Mouse (Mus musculus): ENCODE data around the gene Gm973. TPM values are rescaled to one million over a fixed set of nuclear protein-coding genes. Genes with fewer than 3 reads are reported as not detected.

Gene Gm973
- total and polyA plus RNA-seq, 3 experiments, result 0.05 to 3.7 TPM; not detected in 1

DNA sequence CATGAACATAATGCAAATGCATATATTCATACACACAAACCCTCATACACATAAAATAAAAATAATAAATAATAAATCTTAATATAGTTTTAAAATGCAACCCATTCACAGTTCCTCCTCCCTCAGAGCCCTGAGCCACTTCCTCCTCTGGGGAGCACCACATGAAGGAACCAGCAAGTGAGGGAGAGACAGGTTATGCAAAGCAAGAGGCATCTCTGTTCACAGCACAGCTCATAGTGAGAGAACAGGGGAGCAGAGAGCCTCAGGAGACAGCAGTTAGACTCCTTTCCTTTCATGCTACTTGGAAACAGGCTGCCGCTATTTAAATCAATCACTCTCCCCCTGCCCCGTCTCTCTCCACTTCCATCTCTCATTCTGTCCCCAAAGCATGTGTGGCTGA, 47.5 kb downstream of the Gm973 start:
- Histone ChIP-seq H3K36me3 (replicated peaks) (no peaks in the 10 kb centered on the region), H3K27me3 (ENCODE audit: insufficient read depth, low read length) (peaks cover 48% of the 10 kb centered on the region), H3K9me3 (replicated peaks) (peaks cover 7% of the 10 kb centered on the region), H3K4me3 (ENCODE audit: low read depth, low read length) (no peak overlapping the region), H3K4me1 (ENCODE audit: insufficient read depth, low read depth, low read length) (peaks cover 11% of the 10 kb centered on the region)
- ATAC-seq (ENCODE audit: extremely low read depth, insufficient number of reproducible peaks, low FRiP score, poor library complexity, severe bottlenecking), result no peak
- TF ChIP-seq TAL1 (conservative IDR thresholded peaks at IDR 0.05; ENCODE audit: low read depth, low read length) (no peak), GATA1 (IDR thresholded peaks at IDR 0.05; ENCODE audit: borderline replicate concordance, low read length) (no peak), GATA2 (IDR thresholded peaks at IDR 0.05; ENCODE audit: borderline replicate concordance, low read depth, low read length) (no peak)
- no peak for DNase-seq (ENCODE audit: low spot score)

- H3K36me3 ChIP-seq (replicated peaks), result no peaks in the 10 kb centered on the region
- peaks cover 22% of the 10 kb centered on the region for H3K4me1 ChIP-seq (ENCODE audit: insufficient read depth, low read depth, low read length)
- no peak overlapping the region for H3K4me3 ChIP-seq (ENCODE audit: low read depth, low read length)
- H3K27me3 ChIP-seq (ENCODE audit: insufficient read depth, low read length), result peaks cover 50% of the 10 kb centered on the region
- ATAC-seq (ENCODE audit: extremely low read depth, insufficient number of reproducible peaks, low FRiP score, poor library complexity, severe bottlenecking), result no peak
- TF ChIP-seq TAL1 (conservative IDR thresholded peaks at IDR 0.05; ENCODE audit: low read depth, low read length), result no peak
- no peak for TF ChIP-seq GATA1 (IDR thresholded peaks at IDR 0.05; ENCODE audit: borderline replicate concordance, low read length)
- no peak for TF ChIP-seq GATA2 (IDR thresholded peaks at IDR 0.05; ENCODE audit: borderline replicate concordance, low read depth, low read length)
- no peak for TF ChIP-seq POLR2AphosphoS5 (IDR thresholded peaks at IDR 0.05; ENCODE audit: insufficient replicate concordance, low read depth, low read length)
- no peak for TF ChIP-seq CTCF (IDR thresholded peaks at IDR 0.05; ENCODE audit: low read depth, low read length)
- DNase-seq (ENCODE audit: low spot score), result no peak
- peaks cover 7% of the 10 kb centered on the region for H3K9me3 ChIP-seq (replicated peaks)
These were observed 49.7 kb downstream of the Gm973 start for GRCm38 (mm10) chr1:59565804-59566203.

DNA sequence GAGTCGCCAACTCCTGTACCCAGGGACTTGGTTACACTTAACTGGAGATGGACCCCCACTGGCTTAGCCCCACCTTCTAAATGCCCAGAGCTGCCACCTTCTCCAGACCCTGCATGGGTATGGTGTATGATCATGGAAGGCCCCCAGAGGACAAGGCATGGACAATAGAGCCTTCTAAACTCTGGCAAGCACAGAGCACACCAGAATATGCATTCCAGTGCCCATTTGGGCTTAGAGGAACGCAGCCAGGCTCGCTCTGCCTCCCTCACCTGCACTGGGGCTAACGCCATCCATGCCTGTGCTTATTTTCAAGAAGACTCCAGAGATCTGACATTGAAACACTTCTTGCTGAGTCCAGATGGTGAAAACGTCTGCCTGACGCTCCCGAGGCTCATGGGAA, 50.2 kb downstream of the Gm973 start:
- ATAC-seq (ENCODE audit: extremely low read depth, insufficient number of reproducible peaks, low FRiP score, poor library complexity, severe bottlenecking) (no peak), DNase-seq (ENCODE audit: low spot score) (no peak)
- peaks cover 7% of the 10 kb centered on the region for H3K9me3 ChIP-seq (replicated peaks)
- H3K4me1 ChIP-seq (ENCODE audit: insufficient read depth, low read depth, low read length), result peaks cover 27% of the 10 kb centered on the region
- no peak overlapping the region for H3K4me3 ChIP-seq (ENCODE audit: low read depth, low read length)
- no peak for TF ChIP-seq GATA1 (IDR thresholded peaks at IDR 0.05; ENCODE audit: borderline replicate concordance, low read length)
- TF ChIP-seq GATA2 (IDR thresholded peaks at IDR 0.05; ENCODE audit: borderline replicate concordance, low read depth, low read length), result no peak
- no peak for TF ChIP-seq TAL1 (conservative IDR thresholded peaks at IDR 0.05; ENCODE audit: low read depth, low read length)
- no peak for TF ChIP-seq POLR2AphosphoS5 (IDR thresholded peaks at IDR 0.05; ENCODE audit: insufficient replicate concordance, low read depth, low read length)
- TF ChIP-seq CTCF (IDR thresholded peaks at IDR 0.05; ENCODE audit: low read depth, low read length), result no peak
- peaks cover 46% of the 10 kb centered on the region for H3K27me3 ChIP-seq (ENCODE audit: insufficient read depth, low read length)
- H3K36me3 ChIP-seq (replicated peaks), result no peaks in the 10 kb centered on the region

DNA sequence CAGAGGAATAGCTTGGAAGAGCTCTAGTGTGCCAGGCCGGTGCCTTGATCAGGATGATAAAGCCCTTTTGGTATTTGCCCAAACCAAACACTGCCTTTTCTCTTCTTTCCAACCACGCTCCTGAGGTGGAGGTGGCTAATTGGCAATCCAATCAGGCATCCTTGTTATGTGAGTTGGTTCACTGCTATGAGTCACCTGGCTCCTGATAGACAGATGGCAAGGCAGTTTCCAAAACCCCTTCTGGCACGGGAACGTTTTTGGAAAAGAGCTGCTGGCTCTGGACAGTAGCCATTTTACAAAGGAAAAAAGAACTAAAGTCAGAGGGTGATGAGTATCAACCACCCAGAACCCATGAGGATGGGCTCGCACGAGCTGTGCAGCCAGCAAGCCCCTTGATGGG, 50.9 kb downstream of the Gm973 start:
- DNase-seq (ENCODE audit: low spot score), result no peak
- Histone ChIP-seq H3K27me3 (ENCODE audit: insufficient read depth, low read length) (peaks cover 44% of the 10 kb centered on the region), H3K9me3 (replicated peaks) (peaks cover 7% of the 10 kb centered on the region), H3K4me3 (ENCODE audit: low read depth, low read length) (no peak overlapping the region), H3K36me3 (replicated peaks) (no peaks in the 10 kb centered on the region), H3K4me1 (ENCODE audit: insufficient read depth, low read depth, low read length) (peaks cover 33% of the 10 kb centered on the region)
- no peak for TF ChIP-seq TAL1 (conservative IDR thresholded peaks at IDR 0.05; ENCODE audit: low read depth, low read length)
- TF ChIP-seq GATA2 (IDR thresholded peaks at IDR 0.05; ENCODE audit: borderline replicate concordance, low read depth, low read length), result no peak
- TF ChIP-seq GATA1 (IDR thresholded peaks at IDR 0.05; ENCODE audit: borderline replicate concordance, low read length), result no peak
- TF ChIP-seq POLR2AphosphoS5 (IDR thresholded peaks at IDR 0.05; ENCODE audit: insufficient replicate concordance, low read depth, low read length), result no peak
- no peak for TF ChIP-seq CTCF (IDR thresholded peaks at IDR 0.05; ENCODE audit: low read depth, low read length)
- ATAC-seq (ENCODE audit: extremely low read depth, insufficient number of reproducible peaks, low FRiP score, poor library complexity, severe bottlenecking), result no peak

- Histone ChIP-seq H3K27me3 (ENCODE audit: insufficient read depth, low read length) (peaks cover 38% of the 10 kb centered on the region), H3K4me1 (ENCODE audit: insufficient read depth, low read depth, low read length) (peaks cover 37% of the 10 kb centered on the region), H3K36me3 (replicated peaks) (no peaks in the 10 kb centered on the region), H3K4me3 (ENCODE audit: low read depth, low read length) (no peak overlapping the region), H3K9me3 (replicated peaks) (peaks cover 7% of the 10 kb centered on the region)
- ATAC-seq (ENCODE audit: extremely low read depth, insufficient number of reproducible peaks, low FRiP score, poor library complexity, severe bottlenecking), result no peak
- TF ChIP-seq CTCF (IDR thresholded peaks at IDR 0.05; ENCODE audit: low read depth, low read length), result no peak
- no peak for TF ChIP-seq POLR2AphosphoS5 (IDR thresholded peaks at IDR 0.05; ENCODE audit: insufficient replicate concordance, low read depth, low read length)
- TF ChIP-seq TAL1 (conservative IDR thresholded peaks at IDR 0.05; ENCODE audit: low read depth, low read length), result no peak
- no peak for TF ChIP-seq GATA1 (IDR thresholded peaks at IDR 0.05; ENCODE audit: borderline replicate concordance, low read length)
- TF ChIP-seq GATA2 (IDR thresholded peaks at IDR 0.05; ENCODE audit: borderline replicate concordance, low read depth, low read length), result no peak
- DNase-seq (ENCODE audit: low spot score), result no peak
These were observed 51.5 kb downstream of the Gm973 start for GRCm38 (mm10) chr1:59567521-59567920.

DNA sequence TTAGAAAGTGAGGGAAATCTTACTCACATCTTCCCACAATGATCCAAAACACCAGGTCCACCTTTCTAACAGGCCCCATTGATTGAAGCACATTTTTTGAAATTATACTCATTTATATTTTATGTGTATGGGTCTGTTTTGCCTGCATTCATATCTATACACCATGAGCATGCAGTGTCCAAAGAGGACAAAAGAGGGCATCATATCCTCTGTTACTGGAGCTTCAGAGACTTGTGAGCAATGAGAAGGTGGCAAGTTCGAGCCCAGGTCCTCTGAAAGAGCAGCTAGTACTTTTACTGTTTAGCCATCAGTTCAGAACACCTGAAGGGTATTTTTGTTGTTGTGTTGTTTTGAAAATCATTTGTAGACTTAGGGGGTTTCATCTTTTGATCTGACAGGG, 52.2 kb downstream of the Gm973 start:
- TF ChIP-seq POLR2AphosphoS5 (IDR thresholded peaks at IDR 0.05; ENCODE audit: insufficient replicate concordance, low read depth, low read length), result no peak
- no peak for TF ChIP-seq GATA2 (IDR thresholded peaks at IDR 0.05; ENCODE audit: borderline replicate concordance, low read depth, low read length)
- TF ChIP-seq TAL1 (conservative IDR thresholded peaks at IDR 0.05; ENCODE audit: low read depth, low read length), result no peak
- no peak for TF ChIP-seq GATA1 (IDR thresholded peaks at IDR 0.05; ENCODE audit: borderline replicate concordance, low read length)
- no peak for TF ChIP-seq CTCF (IDR thresholded peaks at IDR 0.05; ENCODE audit: low read depth, low read length)
- H3K4me3 ChIP-seq (ENCODE audit: low read depth, low read length), result no peak overlapping the region
- H3K27me3 ChIP-seq (ENCODE audit: insufficient read depth, low read length), result peaks cover 30% of the 10 kb centered on the region
- H3K4me1 ChIP-seq (ENCODE audit: insufficient read depth, low read depth, low read length), result peaks cover 32% of the 10 kb centered on the region
- H3K36me3 ChIP-seq (replicated peaks), result no peaks in the 10 kb centered on the region
- H3K9me3 ChIP-seq (replicated peaks), result peaks cover 1% of the 10 kb centered on the region
- ATAC-seq (ENCODE audit: extremely low read depth, insufficient number of reproducible peaks, low FRiP score, poor library complexity, severe bottlenecking), result no peak
- DNase-seq (ENCODE audit: low spot score), result no peak

All from G1E (cell line).